In genomic region chr4:119894797-119895458, GRCm38 (mm10) we compare ENCODE assay signal across 13 mouse cellular contexts.
DNase-seq lines count a peak whose midpoint lies in the region; ATAC-seq and TF ChIP-seq lines count a peak whose summit lies in the region.
"Had no signal": no experiment of that assay in that cellular context is flagged by ENCODE, and none has a peak within 500 bp of the region (broad histone marks: within the 10 kb centered on the region; RNA-seq: fewer than 3 reads in every experiment).

No protein-coding gene starts in this region.

- peak; percentile 76 for TF ChIP-seq EP300 in liver, embryonic 14.5 days (IDR thresholded peaks at IDR 0.05; ENCODE audit: low read depth)

- H3K27ac ChIP-seq in hindbrain, embryonic 12.5 days, result peak overlapping the region; percentile 36
- H3K27ac ChIP-seq in hindbrain, embryonic 10.5 days, result no peak overlapping the region
- peak overlapping the region; percentile 89 for H3K27ac ChIP-seq in liver, embryonic 14.5 days
- no peak overlapping the region for H3K27ac ChIP-seq in stomach, embryonic 15.5 days
- no peak overlapping the region for H3K27ac ChIP-seq in embryonic facial prominence, embryonic 10.5 days (replicated peaks)
- H3K27ac ChIP-seq: embryonic facial prominence, embryonic 13.5 days; heart, adult 2 months had no signal

- 0 out of 2 replicates have a peak, but pooled peaks have one; percentile 3 for TF ChIP-seq CTCF in liver, embryonic 14.5 days (IDR thresholded peaks at IDR 0.05; ENCODE audit: low read depth)

- no peak overlapping the region for H3K4me2 ChIP-seq in hindbrain, embryonic 12.5 days (replicated peaks)
- H3K4me2 ChIP-seq in liver, embryonic 14.5 days (ENCODE audit: low read depth), result peak overlapping the region; percentile 69
- H3K4me2 ChIP-seq in stomach, embryonic 15.5 days, result no peak overlapping the region
- H3K4me2 ChIP-seq: embryonic facial prominence, embryonic 13.5 days had no signal

- H3K36me3 ChIP-seq in hindbrain, embryonic 12.5 days, result no peaks in the 10 kb centered on the region
- no peaks in the 10 kb centered on the region for H3K36me3 ChIP-seq in hindbrain, embryonic 10.5 days
- H3K36me3 ChIP-seq in liver, embryonic 14.5 days (replicated peaks; ENCODE audit: control insufficient read depth, insufficient read depth, low read depth), result no peaks in the 10 kb centered on the region
- H3K36me3 ChIP-seq in stomach, embryonic 15.5 days, result no peaks in the 10 kb centered on the region
- no peaks in the 10 kb centered on the region for H3K36me3 ChIP-seq in embryonic facial prominence, embryonic 10.5 days (replicated peaks)
- H3K36me3 ChIP-seq: embryonic facial prominence, embryonic 13.5 days had no signal

- H3K4me3 ChIP-seq in hindbrain, embryonic 12.5 days, result no peak overlapping the region
- no peak overlapping the region for H3K4me3 ChIP-seq in hindbrain, embryonic 10.5 days
- peak overlapping the region; percentile 21 to 22 for H3K4me3 ChIP-seq in liver, embryonic 14.5 days (ENCODE audit: insufficient read depth in 1 of 2, low read depth in 2 of 2, low read length in 2 of 2)
- H3K4me3 ChIP-seq in stomach, embryonic 15.5 days (replicated peaks), result no peak overlapping the region
- H3K4me3 ChIP-seq in embryonic facial prominence, embryonic 10.5 days, result no peak overlapping the region
- H3K4me3 ChIP-seq: embryonic facial prominence, embryonic 13.5 days; heart, adult 2 months had no signal

- 67% methylated on average over 13 of the region's 13 CpGs for WGBS in hindbrain, embryonic 12.5 days
- WGBS in hindbrain, embryonic 10.5 days, result 76% methylated on average over 13 of the region's 13 CpGs
- WGBS in liver, embryonic 14.5 days (ENCODE audit: insufficient replicate concordance), result 19% methylated on average over 13 of the region's 13 CpGs
- 58% methylated on average over 13 of the region's 13 CpGs for WGBS in stomach, embryonic 15.5 days
- 75% methylated on average over 13 of the region's 13 CpGs for WGBS in embryonic facial prominence, embryonic 10.5 days

- peak; percentile 63; the same call in 1 of the 2 replicates for ATAC-seq in hindbrain, embryonic 12.5 days (ENCODE audit: low FRiP score)
- peak; percentile 97 for ATAC-seq in liver, embryonic 14.5 days (ENCODE audit: insufficient read depth)
- peak; percentile 79; the same call in 1 of the 2 replicates for ATAC-seq in stomach, embryonic 15.5 days (ENCODE audit: insufficient read depth, low FRiP score, low read depth)
- ATAC-seq in monocyte, adult 5-6 weeks (replicated peaks; ENCODE audit: insufficient number of reproducible peaks, low FRiP score, low TSS enrichment, poor library complexity, severe bottlenecking), result no peak
- ATAC-seq: inflammation-experienced regulatory T-cells, adult 6 months had no signal

- H3K27me3 ChIP-seq in hindbrain, embryonic 12.5 days, result no peaks in the 10 kb centered on the region
- H3K27me3 ChIP-seq in hindbrain, embryonic 10.5 days (ENCODE audit: insufficient read depth, poor library complexity, severe bottlenecking), result no peaks in the 10 kb centered on the region
- no peaks in the 10 kb centered on the region for H3K27me3 ChIP-seq in liver, embryonic 14.5 days (ENCODE audit: control insufficient read depth, insufficient read depth, low read length)
- no peaks in the 10 kb centered on the region for H3K27me3 ChIP-seq in stomach, embryonic 15.5 days (replicated peaks)
- no peaks in the 10 kb centered on the region; the same call in 1 of the 2 replicates for H3K27me3 ChIP-seq in embryonic facial prominence, embryonic 10.5 days (replicated peaks; ENCODE audit: low read depth, poor library complexity, severe bottlenecking)
- H3K27me3 ChIP-seq: embryonic facial prominence, embryonic 13.5 days had no signal

- no peak for DNase-seq in hindbrain, embryonic 10.5 days (ENCODE audit: low spot score)
- peak; percentile 44 for DNase-seq in retina, postnatal 1 day
- no peak for DNase-seq in retina, embryonic 14.5 days (ENCODE audit: low spot score)
- peak; percentile 75 to 78 (median 77) for DNase-seq in liver, embryonic 14.5 days (ENCODE audit: low read depth in 3 of 3, low spot score in 3 of 3)
- DNase-seq in embryonic facial prominence, embryonic 10.5 days (ENCODE audit: low spot score), result no peak
- DNase-seq: cerebellum, adult 9-11 months; heart, adult 2 months; kidney, postnatal 4 days had no signal

- H3K4me1 ChIP-seq in hindbrain, embryonic 12.5 days, result peaks cover 4% of the 10 kb centered on the region; the same call in 1 of the 2 replicates
- H3K4me1 ChIP-seq in hindbrain, embryonic 10.5 days (replicated peaks), result no peaks in the 10 kb centered on the region; the same call in 1 of the 2 replicates
- peaks cover 19 to 27% of the 10 kb centered on the region in 2 experiments for H3K4me1 ChIP-seq in liver, embryonic 14.5 days (replicated peaks; ENCODE audit: control insufficient read depth in 2 of 2, insufficient read depth in 2 of 2, low read length in 1 of 2)
- no peaks in the 10 kb centered on the region for H3K4me1 ChIP-seq in stomach, embryonic 15.5 days
- 0 out of 2 replicates have a peak, but pooled peaks cover 5% of the 10 kb centered on the region for H3K4me1 ChIP-seq in embryonic facial prominence, embryonic 10.5 days
- H3K4me1 ChIP-seq: embryonic facial prominence, embryonic 13.5 days had no signal

- no peaks in the 10 kb centered on the region for H3K9me3 ChIP-seq in hindbrain, embryonic 12.5 days (replicated peaks)
- no peaks in the 10 kb centered on the region for H3K9me3 ChIP-seq in hindbrain, embryonic 10.5 days
- no peaks in the 10 kb centered on the region for H3K9me3 ChIP-seq in liver, embryonic 14.5 days (ENCODE audit: control insufficient read depth, low read length)
- no peaks in the 10 kb centered on the region for H3K9me3 ChIP-seq in stomach, embryonic 15.5 days
- H3K9me3 ChIP-seq in embryonic facial prominence, embryonic 10.5 days, result no peaks in the 10 kb centered on the region
- H3K9me3 ChIP-seq: embryonic facial prominence, embryonic 13.5 days had no signal

- H3K9ac ChIP-seq in hindbrain, embryonic 12.5 days, result no peak overlapping the region
- H3K9ac ChIP-seq in liver, embryonic 14.5 days (replicated peaks), result peak overlapping the region; percentile 45
- no peak overlapping the region for H3K9ac ChIP-seq in stomach, embryonic 15.5 days
- H3K9ac ChIP-seq: embryonic facial prominence, embryonic 13.5 days had no signal

Comparison
In these comparisons a context has a peak if more than half of its experiments do, and no peak if none do; other contexts are left out.
1. H3K27ac ChIP-seq: peak in hindbrain, embryonic 12.5 days (single experiment) and liver, embryonic 14.5 days (single experiment); none in hindbrain, embryonic 10.5 days (single experiment), stomach, embryonic 15.5 days (single experiment) and embryonic facial prominence, embryonic 10.5 days (single experiment).
2. DNase-seq: peak in retina, postnatal 1 day (single experiment) and liver, embryonic 14.5 days (3 of 3); none in hindbrain, embryonic 10.5 days (single experiment), retina, embryonic 14.5 days (single experiment) and embryonic facial prominence, embryonic 10.5 days (single experiment).
3. H3K4me3 ChIP-seq: peak in liver, embryonic 14.5 days (2 of 2); none in hindbrain, embryonic 12.5 days (single experiment), hindbrain, embryonic 10.5 days (single experiment), stomach, embryonic 15.5 days (single experiment) and embryonic facial prominence, embryonic 10.5 days (single experiment).